Mouse (Mus musculus) liver, embryonic 14.5 days (tissue): ENCODE measurements around the gene Dcxr. TPM values are rescaled to one million over a fixed set of nuclear protein-coding genes. Genes with fewer than 3 reads are reported as not detected.

Experiments used
- ATAC-seq: fragments of 200-750 bp; cut with Nextera tagmentation; 2 replicates; pipeline ENCODE4 v1.8.0; 2017; ENCODE audit warnings: moderate number of reproducible peaks, mild to moderate bottlenecking, moderate library complexity; ENCODE audit not compliant: insufficient read depth
- DNase-seq, 3 experiments: peaks; one replicate each; pipeline ENCODE4 v3.0.0-alpha.2; 2012 to 2013; ENCODE audit warnings: low read depth in 3 of 3, low spot score in 3 of 3
- H3K27ac ChIP-seq: fragments of 300-500 bp; sonication (generic); 2 replicates; pipeline ENCODE4 v1.5.1; 2014; ENCODE audit warnings: moderate library complexity, mild to moderate bottlenecking, control low read depth, inconsistent platforms
- H3K27me3 ChIP-seq: fragments of 300-500 bp; sonication (generic); 2 replicates; pipeline ENCODE4 v1.6.1; 2014; ENCODE audit warnings: mild to moderate bottlenecking, low read length, moderate library complexity; ENCODE audit not compliant: control insufficient read depth, insufficient read depth
- H3K36me3 ChIP-seq: fragments of 300-500 bp; sonication (generic); replicated peaks from 2 replicates; pipeline ENCODE4 v1.6.1; 2014; ENCODE audit warnings: low read depth; ENCODE audit not compliant: control insufficient read depth, insufficient read depth
- H3K4me1 ChIP-seq, 2 experiments: fragments of 200-500 bp in 1 of 2; fragments of 300-500 bp in 1 of 2; sonication (generic) in 1 of 2; replicated peaks; 2 replicates each; pipeline ENCODE4 v1.6.1; 2012 to 2014; ENCODE audit warnings: antibody characterized with exemption in 1 of 2, inconsistent platforms in 1 of 2, low read length in 1 of 2; ENCODE audit not compliant: control insufficient read depth in 2 of 2, insufficient read depth in 2 of 2
- H3K4me2 ChIP-seq: fragments of 300-500 bp; sonication (generic); 2 replicates; pipeline ENCODE4 v1.6.1; 2014; ENCODE audit warnings: low read depth, mild to moderate bottlenecking, control low read depth, moderate library complexity
- H3K4me3 ChIP-seq, 2 experiments: fragments of 200-500 bp in 1 of 2; fragments of 300-500 bp in 1 of 2; sonication (generic) in 1 of 2; 2 replicates each; pipeline ENCODE4 v1.5.1; 2012 to 2014; ENCODE audit warnings: low read depth in 2 of 2, low read length in 2 of 2, mild to moderate bottlenecking in 2 of 2, control low read depth in 1 of 2, inconsistent platforms in 1 of 2, moderate library complexity in 1 of 2; ENCODE audit not compliant: insufficient read depth in 1 of 2
- H3K9ac ChIP-seq: fragments of 300-500 bp; sonication (generic); replicated peaks from 2 replicates; pipeline ENCODE4 v1.6.1; 2014; ENCODE audit warnings: mild to moderate bottlenecking, control low read depth, moderate library complexity
- H3K9me3 ChIP-seq: fragments of 300-500 bp; sonication (generic); 2 replicates; pipeline ENCODE4 v1.6.1; 2016; ENCODE audit warnings: low read length, mixed read lengths; ENCODE audit not compliant: control insufficient read depth
- CTCF ChIP-seq: IDR thresholded peaks from 2 replicates; pipeline ENCODE4 v1.5.1; 2016; ENCODE audit warnings: antibody characterized with exemption, low read depth, control low read depth
- EP300 ChIP-seq: IDR thresholded peaks from 2 replicates; pipeline ENCODE4 v1.6.1; 2016; ENCODE audit warnings: antibody characterized with exemption, low read depth
- WGBS: fragments of 180-500 bp; shearing (Covaris S2); extraction: QIAGEN DNeasy Blood & Tissue Kit; methylation state at CpG from one replicate; pipeline ENCODE4 v1.1.7; 2014; ENCODE audit not compliant: insufficient replicate concordance; 5-methylcytosine and 5-hydroxymethylcytosine counted together
- polyA plus RNA-seq, 2 experiments: library from polyadenylated mRNA; depleted of rRNA in 1 of 2; stranded (reverse) in 1 of 2; unstranded in 1 of 2; fragments of >200 nt; fragmentation: Nextera tagmentation in 1 of 2; extraction: Ambion mirVana in 1 of 2; gene quantifications; 2 replicates each; pipeline versions ENCODE4 v1.2.1 to v1.2.3; 2012 to 2014

Gene Dcxr
- polyA plus RNA-seq, 2 experiments: 10.4 to 15.1 TPM

DNA sequence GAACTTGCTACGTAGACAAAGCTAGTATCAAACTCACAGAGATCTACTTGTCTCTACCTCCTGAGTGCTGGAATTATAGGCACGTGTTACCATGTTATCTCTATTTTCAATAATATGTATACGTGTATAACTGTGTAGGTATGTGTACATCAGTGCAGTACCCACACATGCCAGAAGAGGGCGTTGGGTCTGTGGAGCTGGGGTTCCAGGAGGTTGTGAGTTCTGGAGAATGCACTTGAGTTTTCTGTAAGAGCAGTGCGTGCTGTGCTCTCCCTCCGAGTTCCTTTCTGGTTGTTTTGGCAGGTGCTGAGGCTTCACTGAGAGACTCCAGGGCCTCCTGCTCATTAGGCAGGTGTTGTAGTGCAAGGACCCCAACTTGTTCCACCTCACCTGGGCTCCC lies 30.5 kb downstream of the Dcxr start:
- DNase-seq: no peak
- H3K9ac ChIP-seq: no peak overlapping the region
- H3K4me2 ChIP-seq: no peak overlapping the region
- H3K4me3 ChIP-seq: no peak overlapping the region
- TF ChIP-seq EP300 (no peak), CTCF (peak; percentile 58)
- no peak for ATAC-seq
- H3K27ac ChIP-seq: no peak overlapping the region
- no peaks in the 10 kb centered on the region for H3K4me1 ChIP-seq
- 82% methylated on average over 6 of the region's 6 CpGs for WGBS
- no peaks in the 10 kb centered on the region for H3K9me3 ChIP-seq
- no peaks in the 10 kb centered on the region for H3K27me3 ChIP-seq
- H3K36me3 ChIP-seq: no peaks in the 10 kb centered on the region

DNA sequence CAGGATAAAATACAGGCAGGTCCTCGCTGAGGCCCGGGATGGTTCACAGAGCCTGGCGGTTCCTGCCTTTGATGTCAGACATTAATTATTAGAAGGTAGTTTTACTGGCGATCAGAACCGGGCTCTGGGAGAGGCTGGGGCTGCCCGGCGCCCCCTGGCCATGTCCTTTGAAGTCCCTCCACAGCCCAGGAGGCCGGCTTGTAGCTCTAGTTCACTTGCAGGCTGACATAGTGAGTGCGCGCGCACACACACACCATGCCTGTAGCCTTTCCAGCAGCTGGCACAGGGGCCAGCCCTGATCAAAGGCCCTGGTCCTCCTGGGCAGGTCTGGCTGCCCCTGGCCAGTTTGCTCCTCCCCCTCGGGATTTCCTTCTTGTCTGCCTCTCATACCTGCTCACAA lies 31.4 kb downstream of the Dcxr start:
- Histone ChIP-seq H3K27ac (no peak overlapping the region), H3K9me3 (no peaks in the 10 kb centered on the region), H3K9ac (no peak overlapping the region), H3K27me3 (no peaks in the 10 kb centered on the region), H3K36me3 (no peaks in the 10 kb centered on the region), H3K4me1 (no peaks in the 10 kb centered on the region), H3K4me3 (no peak overlapping the region), H3K4me2 (no peak overlapping the region)
- no peak for DNase-seq
- ATAC-seq: no peak
- no peak for TF ChIP-seq CTCF
- TF ChIP-seq EP300: no peak
- 78% methylated on average over 12 of the region's 12 CpGs for WGBS

DNA sequence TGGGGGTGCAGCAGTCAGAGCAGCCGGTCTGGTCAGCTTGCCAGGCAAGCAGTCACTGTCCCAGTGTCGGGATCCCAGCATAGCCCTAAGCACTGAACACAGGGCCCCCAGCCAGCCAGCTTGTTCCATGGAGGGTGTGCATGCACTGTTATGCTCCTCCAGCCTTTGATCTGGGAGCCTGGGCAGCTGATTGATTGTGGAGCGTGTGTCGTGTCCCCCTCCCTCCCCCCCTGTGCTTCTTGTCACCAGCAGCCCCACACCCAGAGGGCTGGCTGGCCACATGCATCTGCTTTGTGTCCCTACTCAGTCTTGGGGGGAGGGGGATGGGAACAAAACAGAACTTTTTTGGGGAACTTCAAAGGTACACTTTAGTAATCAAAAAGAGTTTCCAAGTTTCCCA lies 31.9 kb downstream of the Dcxr start:
- no peak overlapping the region for H3K9ac ChIP-seq
- ATAC-seq (no peak), DNase-seq (no peak)
- TF ChIP-seq CTCF (no peak), EP300 (no peak)
- no peaks in the 10 kb centered on the region for H3K9me3 ChIP-seq
- no peaks in the 10 kb centered on the region for H3K4me1 ChIP-seq
- no peaks in the 10 kb centered on the region for H3K27me3 ChIP-seq
- 57% methylated on average over 4 of the region's 4 CpGs for WGBS
- no peaks in the 10 kb centered on the region for H3K36me3 ChIP-seq
- no peak overlapping the region for H3K27ac ChIP-seq
- no peak overlapping the region for H3K4me2 ChIP-seq
- H3K4me3 ChIP-seq: no peak overlapping the region

DNA sequence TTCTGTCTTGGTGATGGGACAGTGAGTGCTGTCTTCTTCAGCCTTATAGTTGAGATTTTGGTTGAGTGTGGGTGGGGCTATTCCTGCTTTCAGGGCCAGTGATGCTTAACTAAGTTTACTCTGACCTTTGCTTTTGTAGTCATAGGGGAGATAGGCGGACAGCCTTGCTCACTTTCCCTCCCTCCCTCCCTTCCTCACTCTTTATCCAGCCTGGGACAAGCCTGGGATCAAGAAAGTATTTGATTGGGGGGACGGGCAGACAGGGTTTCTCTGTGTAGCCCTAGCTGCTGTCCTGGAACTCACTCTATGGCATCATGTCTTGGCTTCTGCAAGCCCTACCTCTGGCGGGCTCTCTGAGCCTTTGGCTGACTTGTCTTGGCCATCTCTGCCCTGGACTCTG lies 33.6 kb downstream of the Dcxr start:
- 57% methylated on average over 3 of the region's 3 CpGs for WGBS
- no peaks in the 10 kb centered on the region for H3K9me3 ChIP-seq
- H3K4me1 ChIP-seq: no peaks in the 10 kb centered on the region
- no peaks in the 10 kb centered on the region for H3K27me3 ChIP-seq
- no peaks in the 10 kb centered on the region; the same call in 1 of the 2 replicates for H3K36me3 ChIP-seq
- H3K4me3 ChIP-seq: no peak overlapping the region
- H3K27ac ChIP-seq: no peak overlapping the region
- H3K4me2 ChIP-seq: no peak overlapping the region
- H3K9ac ChIP-seq: no peak overlapping the region
- ATAC-seq (no peak), DNase-seq (no peak)
- TF ChIP-seq CTCF (no peak), EP300 (no peak)

DNA sequence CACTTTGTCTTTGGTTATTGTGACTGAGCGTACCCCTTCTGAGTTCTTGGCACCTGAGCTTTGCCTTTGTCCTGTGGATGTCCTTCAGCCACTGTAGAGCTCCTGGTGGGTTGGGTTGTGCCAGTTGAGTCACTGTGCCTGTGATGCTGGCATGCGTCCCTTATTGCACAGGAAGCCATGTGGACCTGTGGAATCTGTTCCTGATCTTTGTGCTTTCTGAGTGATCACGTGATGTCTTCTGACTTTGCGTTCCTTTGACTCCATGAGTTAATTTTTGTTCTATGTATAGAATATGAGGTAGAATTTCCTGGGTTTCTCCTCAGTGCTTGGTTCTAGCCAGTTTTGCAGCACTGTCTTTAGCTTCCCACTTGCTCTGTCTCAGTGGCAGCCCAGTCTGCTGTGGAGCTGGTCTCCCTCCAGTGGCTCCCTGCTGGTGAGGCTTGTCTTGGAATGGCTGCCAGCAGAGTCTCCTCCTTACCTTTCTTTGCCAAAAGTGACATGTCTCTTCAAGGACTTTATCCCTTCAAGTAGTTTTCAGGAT lies 34.5 kb downstream of the Dcxr start:
- H3K36me3 ChIP-seq: no peaks in the 10 kb centered on the region; the same call in 1 of the 2 replicates
- 86% methylated on average over 4 of the region's 4 CpGs for WGBS
- no peak for DNase-seq

More for the DNA sequence above, 34.5 kb downstream of the Dcxr start:
- Histone ChIP-seq H3K27ac (no peak overlapping the region), H3K27me3 (no peaks in the 10 kb centered on the region), H3K4me3 (no peak overlapping the region), H3K9me3 (no peaks in the 10 kb centered on the region), H3K4me1 (no peaks in the 10 kb centered on the region), H3K9ac (no peak overlapping the region), H3K4me2 (no peak overlapping the region)
- ATAC-seq: no peak
- TF ChIP-seq EP300: no peak
- no peak for TF ChIP-seq CTCF
